Comparison of ENCODE assay signal across 8 mouse cellular contexts in the genomic region with DNA sequence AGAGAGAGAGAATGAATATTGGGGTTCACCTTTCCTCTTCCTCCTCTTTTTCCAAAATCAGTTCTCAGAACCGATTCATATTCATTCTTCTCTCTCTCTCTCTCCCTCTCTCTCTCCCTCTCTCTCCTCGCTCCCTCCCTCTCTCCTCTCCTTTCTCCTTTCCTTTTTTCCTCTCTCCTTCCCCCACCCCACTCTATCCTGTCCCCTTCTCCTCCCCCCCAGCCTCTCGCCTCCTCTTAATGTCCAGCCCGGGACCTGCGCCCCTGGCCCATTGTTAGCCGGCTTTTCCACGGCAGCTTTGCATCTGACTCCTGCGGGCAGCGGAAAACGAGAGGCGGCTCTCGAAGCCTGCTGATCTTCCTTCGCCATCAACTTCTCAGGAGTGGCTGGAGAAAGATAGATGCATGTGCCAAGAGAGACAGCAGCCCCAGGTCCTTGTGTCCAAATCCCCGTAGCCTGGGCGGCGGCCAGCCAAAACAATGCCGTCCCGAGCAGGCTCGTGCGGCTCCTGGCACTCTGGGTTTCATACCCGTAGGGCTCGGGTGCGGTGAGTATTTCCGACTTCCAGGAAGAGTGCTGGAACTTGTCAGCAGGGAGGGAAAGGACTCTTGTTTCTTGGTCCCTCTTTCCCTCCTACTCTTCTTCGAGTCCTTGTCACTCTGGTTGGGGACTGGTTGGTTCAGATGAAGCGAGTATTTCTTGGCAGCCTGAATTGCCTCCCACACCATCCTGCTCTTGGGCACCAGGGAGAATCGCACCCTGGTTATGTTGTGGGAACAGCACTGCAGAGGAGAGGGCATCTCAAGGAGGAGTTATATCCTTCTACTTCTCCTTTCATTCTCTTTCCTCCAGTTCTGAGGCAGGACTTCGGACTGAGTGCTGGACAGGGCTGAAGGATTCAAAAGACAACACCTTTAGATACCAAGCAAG. TPM values are rescaled to one million over a fixed set of nuclear protein-coding genes. Genes with fewer than 3 reads are reported as not detected.
DNase-seq lines count a peak whose midpoint lies in the region; ATAC-seq lines count a peak whose summit lies in the region.

No protein-coding gene starts in this region.

- H3K36me3 ChIP-seq in hindbrain, embryonic 14.5 days (replicated peaks; ENCODE audit: control insufficient read depth, insufficient read depth) = 0 out of 2 replicates have a peak, but pooled peaks cover 3% of the 10 kb centered on the region
- H3K36me3 ChIP-seq in liver, embryonic 11.5 days (ENCODE audit: control insufficient read depth, insufficient read depth, low read length) = no peaks in the 10 kb centered on the region

- WGBS in hindbrain, embryonic 14.5 days = under 1% methylated on average over 28 of the region's 28 CpGs
- 2% methylated on average over 28 of the region's 28 CpGs for WGBS in liver, embryonic 11.5 days

- peak overlapping the region; percentile 99 for H3K9ac ChIP-seq in hindbrain, embryonic 14.5 days
- H3K9ac ChIP-seq in liver, embryonic 11.5 days (ENCODE audit: low read depth, low read length) = peak overlapping the region; percentile 55

- peak overlapping the region; percentile 81 for H3K4me2 ChIP-seq in hindbrain, embryonic 14.5 days (replicated peaks)
- H3K4me2 ChIP-seq in liver, embryonic 11.5 days = peak overlapping the region; percentile 48

- no peaks in the 10 kb centered on the region for H3K9me3 ChIP-seq in hindbrain, embryonic 14.5 days (ENCODE audit: control insufficient read depth, low read length)
- H3K9me3 ChIP-seq in liver, embryonic 11.5 days (ENCODE audit: control insufficient read depth, low read length) = no peaks in the 10 kb centered on the region

- DNase-seq in ES-CJ7 (ENCODE audit: low read depth, low spot score) = peak; percentile 61
- peak; percentile 66 for DNase-seq in adrenal gland, postnatal 10 days
- peak; percentile 51 for DNase-seq in hindbrain, embryonic 14.5 days (ENCODE audit: low spot score)
- DNase-seq in liver, embryonic 11.5 days (ENCODE audit: low spot score) = peak; percentile 39
- no peak for DNase-seq in urinary bladder, postnatal 36 days (ENCODE audit: low spot score in 2 of 2)
- DNase-seq in MN1 (ENCODE audit: low spot score) = no peak
- no peak for DNase-seq in right cerebral cortex, postnatal 4 days
- no peak for DNase-seq in gastrocnemius, postnatal 36 days

- ATAC-seq in hindbrain, embryonic 14.5 days (ENCODE audit: low FRiP score) = no peak
- no peak for ATAC-seq in liver, embryonic 11.5 days (replicated peaks; ENCODE audit: low FRiP score)

- H3K4me3 ChIP-seq in hindbrain, embryonic 14.5 days (replicated peaks; ENCODE audit: low read length) = peak overlapping the region; percentile 71
- peak overlapping the region; percentile 37 for H3K4me3 ChIP-seq in liver, embryonic 11.5 days (ENCODE audit: low read depth, low read length)

- H3K27me3 ChIP-seq in hindbrain, embryonic 14.5 days (ENCODE audit: control insufficient read depth, insufficient read depth, low read length) = peaks cover 36% of the 10 kb centered on the region
- peaks cover 97% of the 10 kb centered on the region for H3K27me3 ChIP-seq in liver, embryonic 11.5 days (replicated peaks; ENCODE audit: control insufficient read depth, insufficient read depth, low read length)

- intact Hi-C loops in gastrocnemius, postnatal 36 days (cut with DNase I) = no loop called here

- peaks cover 10% of the 10 kb centered on the region for H3K4me1 ChIP-seq in hindbrain, embryonic 14.5 days (replicated peaks; ENCODE audit: control insufficient read depth, insufficient read depth, low read length)
- H3K4me1 ChIP-seq in liver, embryonic 11.5 days (replicated peaks; ENCODE audit: control insufficient read depth, insufficient read depth, low read length) = peaks cover 12% of the 10 kb centered on the region

- H3K27ac ChIP-seq in hindbrain, embryonic 14.5 days = peak overlapping the region; percentile 100
- peak overlapping the region; percentile 78 for H3K27ac ChIP-seq in liver, embryonic 11.5 days (ENCODE audit: low read depth, low read length)

RNA-seq across cellular contexts. Expression of a gene that starts 1.1 kb away (rescaled TPM):
- total RNA-seq in adrenal gland, postnatal 10 days (2021) = 1 to 10 TPM; 2.3 to 5.1 TPM
- polyA plus RNA-seq in hindbrain, embryonic 14.5 days (2014; fragmentation: Nextera tagmentation; extraction: Ambion mirVana) = 27.6 and 35.1 TPM in 2 replicates
- polyA plus RNA-seq in liver, embryonic 11.5 days (2014; fragmentation: Nextera tagmentation; extraction: Ambion mirVana) = 4.3 and 4.5 TPM in 2 replicates
- under 1 TPM in 1 of 2 experiments, not detected in 1; 0.22 TPM for total RNA-seq in gastrocnemius, postnatal 36 days (2021)

RNA-seq across cellular contexts. Expression of a gene that starts 7.6 kb away (rescaled TPM):
- 1 to 10 TPM in 1 of 2 experiments, under 1 TPM in 1; 0.91 to 1.2 TPM for total RNA-seq in adrenal gland, postnatal 10 days (2021)
- polyA plus RNA-seq in hindbrain, embryonic 14.5 days (2014; fragmentation: Nextera tagmentation; extraction: Ambion mirVana) = 2.6 and 3.0 TPM in 2 replicates
- 2.6 and 3.2 TPM in 2 replicates for polyA plus RNA-seq in liver, embryonic 11.5 days (2014; fragmentation: Nextera tagmentation; extraction: Ambion mirVana)
- under 1 TPM; 0.13 to 0.15 TPM for total RNA-seq in gastrocnemius, postnatal 36 days (2021)

RNA-seq across cellular contexts. Expression of a gene that starts 11.6 kb away (rescaled TPM):
- under 1 TPM; 0.27 to 0.94 TPM for total RNA-seq in adrenal gland, postnatal 10 days (2021)
- polyA plus RNA-seq in hindbrain, embryonic 14.5 days (2014; fragmentation: Nextera tagmentation; extraction: Ambion mirVana) = 4.1 and 5.0 TPM in 2 replicates
- polyA plus RNA-seq in liver, embryonic 11.5 days (2014; fragmentation: Nextera tagmentation; extraction: Ambion mirVana) = 0.60 and 1.0 TPM in 2 replicates
- total RNA-seq in gastrocnemius, postnatal 36 days (2021) = not detected

RNA-seq across cellular contexts. Expression of a gene that starts 25.8 kb away (rescaled TPM):
- total RNA-seq in adrenal gland, postnatal 10 days (2021) = 10 to 100 TPM in 1 of 2 experiments, 1 to 10 TPM in 1; 8.0 to 11.4 TPM
- 19.7 and 22.5 TPM in 2 replicates for polyA plus RNA-seq in hindbrain, embryonic 14.5 days (2014; fragmentation: Nextera tagmentation; extraction: Ambion mirVana)
- polyA plus RNA-seq in liver, embryonic 11.5 days (2014; fragmentation: Nextera tagmentation; extraction: Ambion mirVana) = 2.3 and 3.1 TPM in 2 replicates
- total RNA-seq in gastrocnemius, postnatal 36 days (2021) = 1 to 10 TPM; 2.0 TPM

RNA-seq across cellular contexts. Expression of a gene that starts 38.7 kb away (rescaled TPM):
- total RNA-seq in adrenal gland, postnatal 10 days (2021) = 10 to 100 TPM; 28.0 to 28.2 TPM
- 175 and 180 TPM in 2 replicates for polyA plus RNA-seq in hindbrain, embryonic 14.5 days (2014; fragmentation: Nextera tagmentation; extraction: Ambion mirVana)
- 8.0 and 9.7 TPM in 2 replicates for polyA plus RNA-seq in liver, embryonic 11.5 days (2014; fragmentation: Nextera tagmentation; extraction: Ambion mirVana)
- total RNA-seq in gastrocnemius, postnatal 36 days (2021) = 1 to 10 TPM; 1.6 to 2.0 TPM

Comparison
In these comparisons a context has a peak if more than half of its experiments do, and no peak if none do; other contexts are left out.
1. DNase-seq: peak in ES-CJ7 (single experiment), adrenal gland, postnatal 10 days (single experiment), hindbrain, embryonic 14.5 days (single experiment) and liver, embryonic 11.5 days (single experiment); none in urinary bladder, postnatal 36 days (0 of 2), MN1 (single experiment), right cerebral cortex, postnatal 4 days (single experiment) and gastrocnemius, postnatal 36 days (0 of 2).